Comparison of ENCODE assay signal across 24 mouse cellular contexts in the genomic region with DNA sequence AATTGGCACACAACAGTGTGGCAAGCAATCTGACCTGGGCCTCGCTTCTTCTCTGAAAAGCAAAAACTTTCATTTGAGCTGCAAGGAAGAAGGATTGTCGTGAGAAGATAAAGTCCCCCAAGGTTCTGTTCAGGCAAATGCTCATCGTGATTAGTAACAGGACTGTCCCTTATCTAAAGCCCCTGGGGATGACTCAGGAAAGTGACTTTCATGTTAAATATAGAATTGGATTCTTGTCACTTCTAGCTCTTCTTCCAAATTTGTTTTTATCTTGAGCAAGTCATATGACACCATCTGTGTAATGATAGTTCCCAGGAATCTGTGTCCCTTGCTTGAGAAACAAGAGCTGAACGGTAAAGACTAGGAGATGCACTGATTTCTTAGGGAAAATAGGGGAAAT.
A peak's percentile ranks its signal among the peaks of the same experiment; 100 is the strongest.
DNase-seq lines count a peak whose midpoint lies in the region; ATAC-seq and TF ChIP-seq lines count a peak whose summit lies in the region.
"Had no signal": no experiment of that assay in that cellular context is flagged by ENCODE, and none has a peak within 500 bp of the region (broad histone marks: within the 10 kb centered on the region; RNA-seq: fewer than 3 reads in every experiment).

No protein-coding gene starts in this region.

- no peak overlapping the region for H3K27ac ChIP-seq in MEL (ENCODE audit: control insufficient read depth, low read depth, low read length)

- no peak for TF ChIP-seq POLR2A in MEL (IDR thresholded peaks at IDR 0.05; ENCODE audit: control insufficient read depth in 1 of 2, insufficient read depth in 1 of 2, low read depth in 1 of 2, low read length in 2 of 2, poor library complexity in 1 of 2)

- no peak for TF ChIP-seq RAD21 in MEL (IDR thresholded peaks at IDR 0.05; ENCODE audit: low read depth, low read length)

- no peak for TF ChIP-seq CTCF in MEL (IDR thresholded peaks at IDR 0.05 in 2 of 3, conservative IDR thresholded peaks at IDR 0.05 in 1 of 3; ENCODE audit: control insufficient read depth in 1 of 3, insufficient read depth in 1 of 3, low read depth in 2 of 3, low read length in 3 of 3, poor library complexity in 1 of 3, severe bottlenecking in 1 of 3)

- peaks cover 0 to 5% of the 10 kb centered on the region in 2 experiments; a peak in 2 of 4 replicates for H3K36me3 ChIP-seq in MEL (ENCODE audit: control insufficient read depth in 1 of 2, insufficient read depth in 2 of 2, low read length in 2 of 2)
- H3K36me3 ChIP-seq: G1E had no signal

- H3K79me2 ChIP-seq in MEL (ENCODE audit: control insufficient read depth, insufficient read depth, low read length, poor library complexity): no peaks in the 10 kb centered on the region

- ATAC-seq in frontal cortex, adult (ENCODE audit: low TSS enrichment): peak; percentile 41; the same call in 1 of the 2 replicates
- ATAC-seq: activated CD4-positive, CD25-positive, alpha-beta regulatory T cell, adult 4 months; CD4-positive, CD25-positive, alpha-beta regulatory T cell, adult 4 months; Patski had no signal

- no peaks in the 10 kb centered on the region for H3K27me3 ChIP-seq in MEL (ENCODE audit: control insufficient read depth in 1 of 2, insufficient read depth in 2 of 2, low read length in 2 of 2)
- H3K27me3 ChIP-seq: CH12.LX, Patski had no signal

- peak; percentile 60 to 64 for TF ChIP-seq EP300 in MEL (IDR thresholded peaks at IDR 0.05; ENCODE audit: low read depth in 1 of 2, low read length in 2 of 2)

- intact Hi-C loops in heart, postnatal 10 days (cut with DNase I): no loop called here

- H3K9ac ChIP-seq in MEL (ENCODE audit: control insufficient read depth, low read depth, low read length, poor library complexity, severe bottlenecking): no peak overlapping the region

- no peak for DNase-seq in frontal cortex, postnatal 14 days (ENCODE audit: low spot score in 2 of 2)
- peak; percentile 28 for DNase-seq in heart, adult 11 months
- DNase-seq in heart, postnatal 10 days: no peak
- DNase-seq in MEL (ENCODE audit: low read depth, low spot score): peak; percentile 20
- peak; percentile 29 for DNase-seq in brain, adult 2 months (ENCODE audit: low read depth, low spot score)
- DNase-seq in cerebellum, adult 11-12 months: no peak
- DNase-seq in kidney, adult 8-10 months: no peak
- DNase-seq: adrenal gland, adult 2 months; adrenal gland, adult 8-10 months; adrenal gland, postnatal 10 days; adrenal gland, postnatal 14 days; adrenal gland, postnatal 25 days; adrenal gland, postnatal 36 days; B cell, adult 2 months; cerebellum, adult 11 months; cerebellum, adult 18-20 months; cerebellum, adult 2 months; cerebellum, adult 8-10 months had no signal

- no peaks in the 10 kb centered on the region for H3K9me3 ChIP-seq in MEL (replicated peaks; ENCODE audit: insufficient read depth, low read length)

- H3K4me3 ChIP-seq in MEL (ENCODE audit: control insufficient read depth in 1 of 2, insufficient read depth in 1 of 2, low read depth in 2 of 2, low read length in 2 of 2): no peak overlapping the region

- H3K4me1 ChIP-seq in MEL (ENCODE audit: control insufficient read depth in 1 of 2, insufficient read depth in 2 of 2, low read length in 2 of 2): peaks cover 0 to 7% of the 10 kb centered on the region in 2 experiments; a peak in 2 of 4 replicates

TF ChIP-seq in MEL, 35 proteins besides CTCF, POLR2A, EP300 and RAD21:
- TF ChIP-seq ZNF384 (IDR thresholded peaks at IDR 0.05; ENCODE audit: low read depth, low read length): no peak
- no peak for TF ChIP-seq KAT2A (conservative IDR thresholded peaks at IDR 0.05; ENCODE audit: low read depth, low read length)
- TF ChIP-seq NELFE (IDR thresholded peaks at IDR 0.05; ENCODE audit: low read depth, low read length): no peak
- no peak for TF ChIP-seq MAZ (IDR thresholded peaks at IDR 0.05; ENCODE audit: low read depth, low read length)
- no peak for TF ChIP-seq MXI1 (IDR thresholded peaks at IDR 0.05; ENCODE audit: low read depth, low read length)
- TF ChIP-seq RCOR1 (IDR thresholded peaks at IDR 0.05; ENCODE audit: low read depth, low read length): peak; percentile 66; the same call in 1 of the 2 replicates
- TF ChIP-seq ZC3H11A (IDR thresholded peaks at IDR 0.05; ENCODE audit: low read depth, low read length): no peak
- TF ChIP-seq CHD2 (IDR thresholded peaks at IDR 0.05; ENCODE audit: low read length): no peak
- no peak for TF ChIP-seq BHLHE40 (IDR thresholded peaks at IDR 0.05; ENCODE audit: borderline replicate concordance, low read depth, low read length)
- TF ChIP-seq POLR2AphosphoS5 (IDR thresholded peaks at IDR 0.05; ENCODE audit: borderline replicate concordance, low read depth, low read length): no peak
- TF ChIP-seq ZKSCAN1 (IDR thresholded peaks at IDR 0.05; ENCODE audit: low read depth, low read length): no peak
- no peak for TF ChIP-seq E2F4 (IDR thresholded peaks at IDR 0.05; ENCODE audit: borderline replicate concordance, low read depth, low read length)
- TF ChIP-seq MYB (IDR thresholded peaks at IDR 0.05; ENCODE audit: low read depth, low read length): no peak
- no peak for TF ChIP-seq NRF1 (IDR thresholded peaks at IDR 0.05; ENCODE audit: insufficient read depth, low read depth, low read length, poor library complexity, severe bottlenecking)
- TF ChIP-seq JUND (IDR thresholded peaks at IDR 0.05; ENCODE audit: low read depth, low read length): no peak
- TF ChIP-seq MAFK (IDR thresholded peaks at IDR 0.05; ENCODE audit: borderline replicate concordance, low read depth, low read length): no peak
- TF ChIP-seq GABPA (IDR thresholded peaks at IDR 0.05; ENCODE audit: low read depth, low read length): no peak
- TF ChIP-seq MYC (IDR thresholded peaks at IDR 0.05; ENCODE audit: low read depth, low read length): no peak
- TF ChIP-seq ELF1 (IDR thresholded peaks at IDR 0.05; ENCODE audit: low read depth, low read length): no peak
- peak; percentile 52; the same call in 1 of the 2 replicates for TF ChIP-seq USF1 (IDR thresholded peaks at IDR 0.05; ENCODE audit: low read depth, low read length)
- TF ChIP-seq GATA1 (IDR thresholded peaks at IDR 0.05; ENCODE audit: low read depth, low read length): peak; percentile 64
- TF ChIP-seq TAL1 (IDR thresholded peaks at IDR 0.05; ENCODE audit: low read length): no peak
- TF ChIP-seq POLR2AphosphoS2 (IDR thresholded peaks at IDR 0.05; ENCODE audit: low read length): no peak
- peak; percentile 73 for TF ChIP-seq ETS1 (IDR thresholded peaks at IDR 0.05; ENCODE audit: low read depth, low read length)
- peak; percentile 79; the same call in 1 of the 2 replicates for TF ChIP-seq MEF2A (IDR thresholded peaks at IDR 0.05; ENCODE audit: extremely low read depth, insufficient replicate concordance, low read depth, low read length, poor library complexity, severe bottlenecking)
- peak; percentile 75 for TF ChIP-seq TCF12 (IDR thresholded peaks at IDR 0.05; ENCODE audit: low read depth, low read length)
- no peak for TF ChIP-seq SIN3A (IDR thresholded peaks at IDR 0.05; ENCODE audit: low read length)
- no peak for TF ChIP-seq HCFC1 (IDR thresholded peaks at IDR 0.05; ENCODE audit: low read depth, low read length)
- no peak for TF ChIP-seq MAX (IDR thresholded peaks at IDR 0.05; ENCODE audit: low read length)
- no peak for TF ChIP-seq TBP (IDR thresholded peaks at IDR 0.05; ENCODE audit: low read depth, low read length)

Comparison
In these comparisons a context has a peak if more than half of its experiments do, and no peak if none do; other contexts are left out.
1. DNase-seq: peak in heart, adult 11 months (single experiment), MEL (single experiment) and brain, adult 2 months (single experiment); none in frontal cortex, postnatal 14 days (0 of 2), heart, postnatal 10 days (0 of 2), cerebellum, adult 11-12 months (single experiment) and kidney, adult 8-10 months (0 of 2).